Mouse (Mus musculus): ENCODE results near the gene Rbpms2. TPM values are rescaled to one million over a fixed set of nuclear protein-coding genes. Genes with fewer than 3 reads are reported as not detected.

Gene Rbpms2
- polyA plus RNA-seq, 1 experiment from 2014 or later: 31.5 TPM

- Histone ChIP-seq H3K4me3 (ENCODE audit: low read depth, low read length) (no peak overlapping the region), H3K27ac (replicated peaks; ENCODE audit: low read depth, low read length) (no peak overlapping the region), H3K36me3 (ENCODE audit: control insufficient read depth, insufficient read depth, low read length) (no peaks in the 10 kb centered on the region), H3K9me3 (ENCODE audit: control insufficient read depth, low read length) (no peaks in the 10 kb centered on the region), H3K27me3 (ENCODE audit: control insufficient read depth, insufficient read depth, low read length) (no peaks in the 10 kb centered on the region), H3K9ac (ENCODE audit: low read length) (no peak overlapping the region), H3K4me2 (ENCODE audit: low read depth, severe bottlenecking) (no peak overlapping the region), H3K4me1 (ENCODE audit: control insufficient read depth, insufficient read depth, low read length) (peaks cover 3% of the 10 kb centered on the region; the same call in 1 of the 2 replicates)
- ATAC-seq (ENCODE audit: insufficient number of reproducible peaks, low FRiP score, low TSS enrichment, low read depth): no peak
- no peak for DNase-seq (ENCODE audit: low spot score)
- 66% methylated on average over 2 of the region's 2 CpGs for WGBS
Measured at GRCm38 (mm10) chr9:65607120-65607519, 22.3 kb upstream of the Rbpms2 start.

GRCm38 (mm10) chr9:65611969-65612486 lies 17.4 kb upstream of the Rbpms2 start:
- H3K9ac ChIP-seq (ENCODE audit: low read length): no peak overlapping the region
- H3K4me2 ChIP-seq (ENCODE audit: low read depth, severe bottlenecking): no peak overlapping the region
- ATAC-seq (ENCODE audit: insufficient number of reproducible peaks, low FRiP score, low TSS enrichment, low read depth): no peak
- H3K36me3 ChIP-seq (ENCODE audit: control insufficient read depth, insufficient read depth, low read length): no peaks in the 10 kb centered on the region
- DNase-seq (ENCODE audit: low spot score): no peak
- H3K27me3 ChIP-seq (ENCODE audit: control insufficient read depth, insufficient read depth, low read length): no peaks in the 10 kb centered on the region
- no peaks in the 10 kb centered on the region for H3K9me3 ChIP-seq (ENCODE audit: control insufficient read depth, low read length)
- WGBS: 86% methylated on average over 5 of the region's 5 CpGs
- no peak overlapping the region for H3K27ac ChIP-seq (replicated peaks; ENCODE audit: low read depth, low read length)
- H3K4me1 ChIP-seq (ENCODE audit: control insufficient read depth, insufficient read depth, low read length): no peaks in the 10 kb centered on the region
- H3K4me3 ChIP-seq (ENCODE audit: low read depth, low read length): no peak overlapping the region

- WGBS: 13% methylated on average over 2 of the region's 2 CpGs
- H3K36me3 ChIP-seq (ENCODE audit: control insufficient read depth, insufficient read depth, low read length): no peaks in the 10 kb centered on the region
- H3K4me1 ChIP-seq (ENCODE audit: control insufficient read depth, insufficient read depth, low read length): no peaks in the 10 kb centered on the region
- H3K27ac ChIP-seq (replicated peaks; ENCODE audit: low read depth, low read length): no peak overlapping the region
- H3K4me3 ChIP-seq (ENCODE audit: low read depth, low read length): no peak overlapping the region
- ATAC-seq (ENCODE audit: insufficient number of reproducible peaks, low FRiP score, low TSS enrichment, low read depth) (no peak), DNase-seq (ENCODE audit: low spot score) (no peak)
- H3K4me2 ChIP-seq (ENCODE audit: low read depth, severe bottlenecking): no peak overlapping the region
- no peaks in the 10 kb centered on the region for H3K9me3 ChIP-seq (ENCODE audit: control insufficient read depth, low read length)
- H3K9ac ChIP-seq (ENCODE audit: low read length): no peak overlapping the region
- no peaks in the 10 kb centered on the region for H3K27me3 ChIP-seq (ENCODE audit: control insufficient read depth, insufficient read depth, low read length)
Measured at GRCm38 (mm10) chr9:65613098-65613497, 16.4 kb upstream of the Rbpms2 start.

- Histone ChIP-seq H3K9ac (ENCODE audit: low read length) (no peak overlapping the region), H3K4me1 (ENCODE audit: control insufficient read depth, insufficient read depth, low read length) (no peaks in the 10 kb centered on the region), H3K4me2 (ENCODE audit: low read depth, severe bottlenecking) (no peak overlapping the region), H3K27ac (replicated peaks; ENCODE audit: low read depth, low read length) (no peak overlapping the region), H3K36me3 (ENCODE audit: control insufficient read depth, insufficient read depth, low read length) (no peaks in the 10 kb centered on the region), H3K27me3 (ENCODE audit: control insufficient read depth, insufficient read depth, low read length) (no peaks in the 10 kb centered on the region), H3K4me3 (ENCODE audit: low read depth, low read length) (no peak overlapping the region), H3K9me3 (ENCODE audit: control insufficient read depth, low read length) (no peaks in the 10 kb centered on the region)
- WGBS: 70% methylated on average over 3 of the region's 3 CpGs
- ATAC-seq (ENCODE audit: insufficient number of reproducible peaks, low FRiP score, low TSS enrichment, low read depth): no peak
- no peak for DNase-seq (ENCODE audit: low spot score)
Measured at GRCm38 (mm10) chr9:65619311-65619710, 10.1 kb upstream of the Rbpms2 start.

GRCm38 (mm10) chr9:65621196-65621595 lies 8.3 kb upstream of the Rbpms2 start:
- Histone ChIP-seq H3K36me3 (ENCODE audit: control insufficient read depth, insufficient read depth, low read length) (no peaks in the 10 kb centered on the region), H3K9me3 (ENCODE audit: control insufficient read depth, low read length) (no peaks in the 10 kb centered on the region), H3K4me3 (ENCODE audit: low read depth, low read length) (no peak overlapping the region), H3K4me2 (ENCODE audit: low read depth, severe bottlenecking) (no peak overlapping the region), H3K27me3 (ENCODE audit: control insufficient read depth, insufficient read depth, low read length) (no peaks in the 10 kb centered on the region), H3K4me1 (ENCODE audit: control insufficient read depth, insufficient read depth, low read length) (no peaks in the 10 kb centered on the region), H3K27ac (replicated peaks; ENCODE audit: low read depth, low read length) (no peak overlapping the region), H3K9ac (ENCODE audit: low read length) (no peak overlapping the region)
- ATAC-seq (ENCODE audit: insufficient number of reproducible peaks, low FRiP score, low TSS enrichment, low read depth) (no peak), DNase-seq (ENCODE audit: low spot score) (no peak)
- WGBS: 89% methylated on average over 4 of the region's 4 CpGs

GRCm38 (mm10) chr9:65621666-65622065 lies 7.8 kb upstream of the Rbpms2 start:
- no peak for DNase-seq (ENCODE audit: low spot score)
- Histone ChIP-seq H3K4me2 (ENCODE audit: low read depth, severe bottlenecking) (no peak overlapping the region), H3K4me1 (ENCODE audit: control insufficient read depth, insufficient read depth, low read length) (no peaks in the 10 kb centered on the region), H3K27me3 (ENCODE audit: control insufficient read depth, insufficient read depth, low read length) (no peaks in the 10 kb centered on the region), H3K4me3 (ENCODE audit: low read depth, low read length) (no peak overlapping the region), H3K36me3 (ENCODE audit: control insufficient read depth, insufficient read depth, low read length) (no peaks in the 10 kb centered on the region), H3K27ac (replicated peaks; ENCODE audit: low read depth, low read length) (no peak overlapping the region), H3K9ac (ENCODE audit: low read length) (no peak overlapping the region), H3K9me3 (ENCODE audit: control insufficient read depth, low read length) (no peaks in the 10 kb centered on the region)
- no peak for ATAC-seq (ENCODE audit: insufficient number of reproducible peaks, low FRiP score, low TSS enrichment, low read depth)
- WGBS: 64% methylated on average over 2 of the region's 2 CpGs

GRCm38 (mm10) chr9:65622826-65623225 lies 6.6 kb upstream of the Rbpms2 start:
- Histone ChIP-seq H3K4me2 (ENCODE audit: low read depth, severe bottlenecking) (no peak overlapping the region), H3K4me1 (ENCODE audit: control insufficient read depth, insufficient read depth, low read length) (no peaks in the 10 kb centered on the region), H3K9ac (ENCODE audit: low read length) (no peak overlapping the region), H3K9me3 (ENCODE audit: control insufficient read depth, low read length) (no peaks in the 10 kb centered on the region), H3K4me3 (ENCODE audit: low read depth, low read length) (no peak overlapping the region), H3K27me3 (ENCODE audit: control insufficient read depth, insufficient read depth, low read length) (0 out of 2 replicates have a peak, but pooled peaks cover under 1% of the 10 kb centered on the region), H3K36me3 (ENCODE audit: control insufficient read depth, insufficient read depth, low read length) (no peaks in the 10 kb centered on the region), H3K27ac (replicated peaks; ENCODE audit: low read depth, low read length) (no peak overlapping the region)
- no peak for DNase-seq (ENCODE audit: low spot score)
- ATAC-seq (ENCODE audit: insufficient number of reproducible peaks, low FRiP score, low TSS enrichment, low read depth): no peak
- WGBS: 89% methylated on average over 5 of the region's 5 CpGs

GRCm38 (mm10) chr9:65624266-65624665 lies 5.2 kb upstream of the Rbpms2 start:
- ATAC-seq (ENCODE audit: insufficient number of reproducible peaks, low FRiP score, low TSS enrichment, low read depth): no peak
- H3K27ac ChIP-seq (replicated peaks; ENCODE audit: low read depth, low read length): no peak overlapping the region
- peaks cover 4% of the 10 kb centered on the region; the same call in 1 of the 2 replicates for H3K4me1 ChIP-seq (ENCODE audit: control insufficient read depth, insufficient read depth, low read length)
- 64% methylated on average over 2 of the region's 2 CpGs for WGBS
- H3K9ac ChIP-seq (ENCODE audit: low read length): no peak overlapping the region
- H3K9me3 ChIP-seq (ENCODE audit: control insufficient read depth, low read length): no peaks in the 10 kb centered on the region
- H3K4me2 ChIP-seq (ENCODE audit: low read depth, severe bottlenecking): no peak overlapping the region
- H3K27me3 ChIP-seq (ENCODE audit: control insufficient read depth, insufficient read depth, low read length): peaks cover 7% of the 10 kb centered on the region; the same call in 1 of the 2 replicates
- H3K36me3 ChIP-seq (ENCODE audit: control insufficient read depth, insufficient read depth, low read length): no peaks in the 10 kb centered on the region
- H3K4me3 ChIP-seq (ENCODE audit: low read depth, low read length): no peak overlapping the region
- no peak for DNase-seq (ENCODE audit: low spot score)
